Mouse (Mus musculus): ENCODE data around the gene Samd14. TPM values are rescaled to one million over a fixed set of nuclear protein-coding genes. Genes with fewer than 3 reads are reported as not detected.
A peak's percentile ranks its signal among the peaks of the same experiment; 100 is the strongest.

The Samd14 gene
- polyA plus RNA-seq, 1 experiment from 2014 or later, result 19.8 TPM

- Histone ChIP-seq H3K4me2 (peak overlapping the region; percentile 47), H3K9ac (no peak overlapping the region), H3K27ac (no peak overlapping the region), H3K9me3 (no peaks in the 10 kb centered on the region), H3K36me3 (no peaks in the 10 kb centered on the region), H3K4me3 (replicated peaks) (0 out of 2 replicates have a peak overlapping the region, but pooled peaks have one; percentile 6), H3K27me3 (replicated peaks) (no peaks in the 10 kb centered on the region), H3K4me1 (no peaks in the 10 kb centered on the region)
- ATAC-seq (ENCODE audit: insufficient read depth, low FRiP score, low read depth), result no peak
- WGBS, result 38% methylated on average over 9 of the region's 9 CpGs
Observed at GRCm38 (mm10) chr11:94978178-94978915, 31.3 kb upstream of the Samd14 start.

DNA sequence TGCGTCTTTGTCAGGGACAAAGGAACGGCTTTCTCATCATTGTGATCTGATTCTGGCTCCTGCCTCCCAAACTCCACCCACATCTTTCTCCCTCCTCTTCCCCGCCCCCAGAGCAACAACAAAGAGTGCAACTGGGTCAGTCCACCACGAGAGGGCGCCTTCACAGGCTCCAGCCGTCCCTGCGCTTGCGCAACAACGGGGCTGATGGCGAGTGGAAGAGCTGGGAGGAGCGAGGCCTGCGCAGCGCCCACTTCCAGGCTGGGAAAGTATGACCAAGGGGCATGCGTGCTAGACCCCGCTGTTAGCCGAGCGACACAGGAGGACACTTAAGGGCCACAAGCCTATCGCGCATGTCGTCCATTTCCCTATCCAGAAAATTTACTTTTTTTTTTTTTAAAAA is 30.7 kb upstream of the Samd14 start:
- peak overlapping the region; percentile 26 for H3K4me3 ChIP-seq (replicated peaks)
- no peaks in the 10 kb centered on the region for H3K9me3 ChIP-seq
- under 1% methylated on average over 20 of the region's 20 CpGs for WGBS
- H3K27me3 ChIP-seq (replicated peaks), result no peaks in the 10 kb centered on the region
- ATAC-seq (ENCODE audit: insufficient read depth, low FRiP score, low read depth), result peak; percentile 88
- no peaks in the 10 kb centered on the region for H3K4me1 ChIP-seq
- H3K4me2 ChIP-seq, result peak overlapping the region; percentile 47
- H3K27ac ChIP-seq, result 0 out of 2 replicates have a peak overlapping the region, but pooled peaks have one; percentile 32
- H3K36me3 ChIP-seq, result no peaks in the 10 kb centered on the region
- H3K9ac ChIP-seq, result no peak overlapping the region

DNA sequence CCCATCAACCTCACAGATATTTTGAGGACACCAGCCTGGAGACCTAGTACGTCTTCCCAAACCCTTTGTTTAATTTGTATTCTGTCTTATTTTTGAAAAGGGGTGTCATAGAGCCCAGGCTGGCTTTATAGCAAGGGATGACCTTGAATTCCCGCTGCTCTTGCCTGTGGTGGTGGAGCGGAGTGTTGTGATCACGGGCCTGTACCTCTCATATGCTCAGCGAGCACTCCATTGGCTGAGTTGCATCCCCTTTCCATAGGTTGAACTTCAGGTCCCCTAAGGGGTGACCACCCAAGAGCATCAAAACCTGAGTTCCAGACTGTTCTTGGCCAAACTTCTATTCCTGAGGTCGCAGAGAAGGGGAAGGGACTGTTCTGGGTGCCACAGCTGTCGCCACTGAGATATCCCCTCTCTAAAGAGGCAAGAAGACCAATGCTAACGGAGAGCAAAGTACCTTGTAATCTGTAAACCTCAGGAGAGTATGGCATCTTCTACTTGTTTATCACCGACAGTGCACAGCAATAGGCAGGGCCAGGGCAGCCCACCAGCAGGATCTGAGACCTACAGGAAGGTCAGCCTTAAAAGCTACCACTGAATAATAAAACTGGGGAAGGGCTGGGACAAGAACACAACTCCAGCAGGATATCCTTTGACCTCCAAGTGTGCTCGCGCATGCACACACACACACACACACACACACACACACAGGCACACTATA is 30.1 kb upstream of the Samd14 start:
- no peaks in the 10 kb centered on the region for H3K27me3 ChIP-seq (replicated peaks)
- no peaks in the 10 kb centered on the region for H3K4me1 ChIP-seq
- no peaks in the 10 kb centered on the region for H3K36me3 ChIP-seq
- no peak for ATAC-seq (ENCODE audit: insufficient read depth, low FRiP score, low read depth)
- peak overlapping the region; percentile 47 for H3K4me2 ChIP-seq
- H3K9me3 ChIP-seq, result no peaks in the 10 kb centered on the region
- no peak overlapping the region for H3K4me3 ChIP-seq (replicated peaks)
- H3K9ac ChIP-seq, result no peak overlapping the region
- 0 out of 2 replicates have a peak overlapping the region, but pooled peaks have one; percentile 32 for H3K27ac ChIP-seq
- WGBS, result 70% methylated on average over 11 of the region's 11 CpGs

GRCm38 (mm10) chr11:94985140-94985539 is 24.5 kb upstream of the Samd14 start:
- Histone ChIP-seq H3K27ac (peak overlapping the region; percentile 40; the same call in 1 of the 2 replicates), H3K4me1 (peaks cover 27% of the 10 kb centered on the region), H3K4me3 (replicated peaks) (no peak overlapping the region), H3K27me3 (replicated peaks) (no peaks in the 10 kb centered on the region), H3K9ac (no peak overlapping the region), H3K4me2 (no peak overlapping the region), H3K9me3 (no peaks in the 10 kb centered on the region), H3K36me3 (no peaks in the 10 kb centered on the region)
- ATAC-seq (ENCODE audit: insufficient read depth, low FRiP score, low read depth), result no peak
- 25% methylated on average over 1 of the region's 1 CpGs for WGBS

GRCm38 (mm10) chr11:94985822-94986221 is 23.9 kb upstream of the Samd14 start:
- Histone ChIP-seq H3K9ac (no peak overlapping the region), H3K36me3 (no peaks in the 10 kb centered on the region), H3K4me2 (no peak overlapping the region), H3K4me3 (replicated peaks) (no peak overlapping the region), H3K27ac (no peak overlapping the region), H3K4me1 (peaks cover 32% of the 10 kb centered on the region), H3K9me3 (no peaks in the 10 kb centered on the region), H3K27me3 (replicated peaks) (no peaks in the 10 kb centered on the region)
- no peak for ATAC-seq (ENCODE audit: insufficient read depth, low FRiP score, low read depth)
- 70% methylated on average over 5 of the region's 5 CpGs for WGBS

GRCm38 (mm10) chr11:94986435-94986834 is 23.2 kb upstream of the Samd14 start:
- H3K4me2 ChIP-seq, result no peak overlapping the region
- no peaks in the 10 kb centered on the region for H3K27me3 ChIP-seq (replicated peaks)
- 56% methylated on average over 2 of the region's 2 CpGs for WGBS
- H3K4me1 ChIP-seq, result peaks cover 32% of the 10 kb centered on the region
- H3K4me3 ChIP-seq (replicated peaks), result no peak overlapping the region
- H3K9me3 ChIP-seq, result no peaks in the 10 kb centered on the region
- peak overlapping the region; percentile 62; the same call in 1 of the 2 replicates for H3K27ac ChIP-seq
- no peak overlapping the region for H3K9ac ChIP-seq
- no peak for ATAC-seq (ENCODE audit: insufficient read depth, low FRiP score, low read depth)
- no peaks in the 10 kb centered on the region for H3K36me3 ChIP-seq

DNA sequence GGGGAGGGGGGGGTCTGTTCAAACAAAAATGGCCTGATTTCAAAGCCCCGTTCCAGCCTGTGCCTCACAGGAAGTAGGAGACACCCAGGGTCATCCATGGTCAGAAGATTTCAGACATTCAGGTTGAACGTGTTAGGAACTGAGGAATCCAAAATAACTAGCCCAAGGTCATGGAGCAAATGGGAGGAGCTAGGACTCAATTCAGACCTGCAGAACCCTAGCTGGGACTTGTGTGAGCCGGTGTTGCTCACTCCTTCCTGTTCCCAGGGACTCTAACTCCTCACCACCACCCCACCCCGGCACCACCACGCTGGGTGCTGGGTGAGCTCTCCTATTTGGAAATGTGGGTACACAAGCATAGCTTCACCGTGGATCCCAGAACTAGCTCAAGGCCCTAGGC is 22.3 kb upstream of the Samd14 start:
- H3K4me2 ChIP-seq, result no peak overlapping the region
- no peaks in the 10 kb centered on the region for H3K27me3 ChIP-seq (replicated peaks)
- H3K4me3 ChIP-seq (replicated peaks), result no peak overlapping the region
- no peak overlapping the region for H3K9ac ChIP-seq
- peak overlapping the region; percentile 62 for H3K27ac ChIP-seq
- H3K9me3 ChIP-seq, result no peaks in the 10 kb centered on the region
- 48% methylated on average over 6 of the region's 6 CpGs for WGBS
- no peak for ATAC-seq (ENCODE audit: insufficient read depth, low FRiP score, low read depth)
- peaks cover 37% of the 10 kb centered on the region for H3K4me1 ChIP-seq
- H3K36me3 ChIP-seq, result no peaks in the 10 kb centered on the region

DNA sequence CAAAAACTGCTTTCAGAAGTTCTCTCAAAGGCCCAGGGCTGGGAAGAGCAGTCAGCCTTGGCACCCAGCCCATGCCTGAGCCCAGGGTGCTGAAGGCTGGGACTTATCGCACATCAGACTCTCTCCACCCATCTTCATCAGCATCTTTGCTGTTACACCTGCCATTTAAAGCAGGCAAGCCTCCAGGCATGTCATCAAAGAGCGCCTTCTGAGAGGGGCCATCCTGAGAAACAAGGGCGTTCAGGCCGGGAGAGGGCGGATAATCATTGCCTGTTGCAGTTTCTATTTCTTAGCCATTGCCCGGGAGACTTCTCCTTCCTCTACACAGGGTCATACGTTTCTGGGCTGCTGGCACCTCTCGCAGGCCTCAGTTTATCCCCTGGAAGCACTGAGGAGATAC is 21.8 kb upstream of the Samd14 start:
- Histone ChIP-seq H3K27ac (peak overlapping the region; percentile 62; the same call in 1 of the 2 replicates), H3K9me3 (no peaks in the 10 kb centered on the region), H3K36me3 (no peaks in the 10 kb centered on the region), H3K9ac (no peak overlapping the region), H3K4me2 (no peak overlapping the region), H3K27me3 (replicated peaks) (no peaks in the 10 kb centered on the region), H3K4me1 (peaks cover 42% of the 10 kb centered on the region), H3K4me3 (replicated peaks) (no peak overlapping the region)
- ATAC-seq (ENCODE audit: insufficient read depth, low FRiP score, low read depth), result no peak
- WGBS, result 77% methylated on average over 8 of the region's 8 CpGs

DNA sequence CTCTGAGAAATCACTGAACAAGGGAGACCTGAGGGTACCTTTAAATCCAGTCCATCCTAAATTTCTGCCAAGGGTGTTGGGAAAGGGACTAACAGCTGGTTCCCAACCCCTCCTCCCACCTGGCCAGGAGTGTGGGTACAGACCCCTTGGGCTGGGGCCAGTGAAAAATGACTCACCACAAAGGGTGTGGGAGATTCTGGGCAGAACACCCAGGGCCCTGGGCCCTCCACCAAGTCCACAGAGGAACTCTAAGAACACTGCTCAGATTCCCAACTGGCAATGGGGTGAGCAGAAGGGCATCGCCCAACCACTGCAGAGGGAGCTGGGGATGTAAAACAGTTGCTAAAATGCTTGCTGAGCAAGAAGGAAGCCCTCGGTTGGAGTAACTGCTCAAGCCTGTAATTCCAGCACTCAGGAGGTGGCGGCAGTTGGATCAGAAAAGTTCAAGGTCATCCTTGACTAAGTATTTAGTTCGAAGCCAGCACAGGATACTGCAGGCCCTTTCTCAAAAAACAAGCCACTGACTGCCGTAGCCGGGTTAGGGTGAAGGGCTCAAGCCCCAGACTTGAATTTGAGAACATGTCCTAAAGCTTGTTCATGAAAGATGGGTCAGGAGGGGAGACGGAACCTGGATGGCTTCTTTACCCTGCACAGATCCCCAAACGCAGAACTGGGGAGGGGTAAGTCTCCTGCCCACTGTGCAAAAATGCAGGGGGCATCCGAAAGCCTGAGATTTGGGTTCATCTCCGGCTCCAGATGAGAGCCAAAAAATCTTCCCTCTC is 20.7 kb upstream of the Samd14 start:
- H3K4me2 ChIP-seq, result peak overlapping the region; percentile 92
- no peaks in the 10 kb centered on the region for H3K36me3 ChIP-seq
- peak overlapping the region; percentile 90 for H3K4me3 ChIP-seq (replicated peaks)
- peaks cover 53% of the 10 kb centered on the region for H3K4me1 ChIP-seq
- WGBS, result 15% methylated on average over 10 of the region's 10 CpGs
- no peak for ATAC-seq (ENCODE audit: insufficient read depth, low FRiP score, low read depth)
- peak overlapping the region; percentile 49 for H3K9ac ChIP-seq
- no peaks in the 10 kb centered on the region for H3K27me3 ChIP-seq (replicated peaks)
- H3K9me3 ChIP-seq, result no peaks in the 10 kb centered on the region
- peak overlapping the region; percentile 96 for H3K27ac ChIP-seq

- Histone ChIP-seq H3K27ac (peak overlapping the region; percentile 96), H3K4me1 (peaks cover 59% of the 10 kb centered on the region), H3K4me2 (peak overlapping the region; percentile 92), H3K9me3 (no peaks in the 10 kb centered on the region), H3K9ac (peak overlapping the region; percentile 49), H3K4me3 (replicated peaks) (peak overlapping the region; percentile 90), H3K27me3 (replicated peaks) (no peaks in the 10 kb centered on the region), H3K36me3 (no peaks in the 10 kb centered on the region)
- peak; percentile 59 for ATAC-seq (ENCODE audit: insufficient read depth, low FRiP score, low read depth)
- WGBS, result 1% methylated on average over 11 of the region's 12 CpGs
Observed at GRCm38 (mm10) chr11:94989562-94990017, 20.1 kb upstream of the Samd14 start.

DNA sequence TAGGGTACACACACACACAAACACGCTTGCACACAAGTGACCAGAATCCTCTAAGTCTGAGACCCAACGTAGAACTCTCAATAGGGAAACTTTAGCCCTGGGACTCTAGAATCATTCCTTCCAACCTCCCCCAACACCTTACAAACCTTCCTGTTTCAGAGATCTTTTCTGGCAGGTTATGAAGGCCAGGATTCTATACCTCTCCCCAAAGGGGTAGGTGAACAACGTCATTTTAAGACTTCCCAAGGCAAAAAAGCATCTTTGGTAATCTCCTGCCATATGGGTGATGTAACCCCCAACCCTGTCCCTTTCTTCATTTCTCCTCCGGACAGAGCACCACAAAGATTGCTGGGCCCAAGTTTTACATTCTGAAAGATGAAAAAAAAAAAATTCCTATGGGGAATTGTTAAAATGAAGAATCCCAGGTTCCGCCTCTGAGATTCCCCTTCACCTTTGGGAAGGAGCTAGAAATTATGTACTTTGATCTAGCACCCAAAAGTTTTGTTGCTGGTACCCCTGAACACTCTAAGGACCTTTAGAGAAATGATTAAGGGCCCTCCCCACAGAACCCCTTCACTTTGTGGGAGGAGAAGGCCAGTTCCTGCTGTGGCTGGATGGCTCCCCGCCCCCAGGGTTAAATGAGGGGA is 19.5 kb upstream of the Samd14 start:
- H3K36me3 ChIP-seq, result no peaks in the 10 kb centered on the region
- peak overlapping the region; percentile 92 for H3K4me2 ChIP-seq
- peaks cover 65% of the 10 kb centered on the region for H3K4me1 ChIP-seq
- H3K4me3 ChIP-seq (replicated peaks), result peak overlapping the region; percentile 90
- ATAC-seq (ENCODE audit: insufficient read depth, low FRiP score, low read depth), result no peak
- no peaks in the 10 kb centered on the region for H3K9me3 ChIP-seq
- H3K27me3 ChIP-seq (replicated peaks), result no peaks in the 10 kb centered on the region
- 36% methylated on average over 6 of the region's 6 CpGs for WGBS
- H3K9ac ChIP-seq, result 0 out of 2 replicates have a peak overlapping the region, but pooled peaks have one; percentile 25
- H3K27ac ChIP-seq, result peak overlapping the region; percentile 96

Measured in stomach, embryonic 15.5 days (tissue).